Mouse (Mus musculus): ENCODE measurements around the gene Ccdc17.

Gene Ccdc17

DNA sequence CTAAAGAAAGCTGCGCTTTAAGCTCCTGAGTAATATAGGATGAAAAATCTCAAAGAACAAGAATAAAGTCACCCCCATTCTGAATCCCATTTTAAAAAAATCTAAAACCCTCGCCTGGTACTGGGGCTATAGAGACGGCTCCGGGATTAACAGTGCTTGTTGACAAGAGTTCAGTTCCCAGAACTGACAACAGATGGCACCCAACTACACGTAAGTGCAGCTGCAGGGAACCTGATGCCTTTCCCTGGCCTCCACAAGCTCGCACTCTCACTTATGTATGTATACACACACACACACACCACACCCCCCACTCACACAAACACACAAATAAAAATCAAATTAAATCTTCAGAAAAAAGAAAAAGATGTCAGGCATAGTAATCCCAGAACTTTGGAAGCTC is 47.9 kb downstream of the Ccdc17 start:
- peak; percentile 29 for DNase-seq (ENCODE audit: low spot score)

GRCm38 (mm10) chr4:116645624-116646023 is 49.2 kb downstream of the Ccdc17 start:
- no peak for DNase-seq (ENCODE audit: low spot score)

DNA sequence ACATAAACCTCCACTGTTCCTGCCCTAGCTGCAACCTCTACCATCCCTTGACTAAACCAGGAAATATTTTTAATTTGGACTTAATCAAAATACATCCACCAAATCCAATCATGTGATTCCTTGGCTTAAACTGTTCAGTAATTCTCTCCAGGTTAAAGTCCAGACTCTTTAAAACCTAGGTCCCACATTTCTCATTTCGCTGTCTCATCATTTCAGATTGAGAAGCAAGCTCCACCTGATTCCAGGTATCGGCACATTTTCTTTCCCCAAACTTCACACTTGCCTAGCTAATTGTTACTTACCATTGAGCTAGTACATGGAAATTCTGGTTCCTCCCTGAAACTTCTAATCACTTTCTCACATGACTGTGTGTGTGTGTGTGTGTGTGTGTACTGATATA is 53.0 kb downstream of the Ccdc17 start:
- DNase-seq (ENCODE audit: low spot score): no peak

All from lung, postnatal 25 days (tissue).